Mouse (Mus musculus): Measurements from ENCODE around the gene Grb10. TPM values are rescaled to one million over a fixed set of nuclear protein-coding genes. Genes with fewer than 3 reads are reported as not detected.

Gene Grb10
- polyA plus RNA-seq, 1 experiment from 2014 or later = 116 TPM

GRCm38 (mm10) chr11:11940833-11941681, 97.4 kb downstream of the Grb10 start:
- Histone ChIP-seq H3K9ac (no peak overlapping the region), H3K27me3 (0 out of 2 replicates have a peak, but pooled peaks cover 3% of the 10 kb centered on the region), H3K36me3 (peaks cover 35% of the 10 kb centered on the region), H3K4me2 (no peak overlapping the region), H3K27ac (no peak overlapping the region), H3K4me1 (replicated peaks) (no peaks in the 10 kb centered on the region), H3K4me3 (no peak overlapping the region), H3K9me3 (no peaks in the 10 kb centered on the region)
- no peak for ATAC-seq (ENCODE audit: low FRiP score)
- WGBS = 26% methylated on average over 5 of the region's 5 CpGs

DNA sequence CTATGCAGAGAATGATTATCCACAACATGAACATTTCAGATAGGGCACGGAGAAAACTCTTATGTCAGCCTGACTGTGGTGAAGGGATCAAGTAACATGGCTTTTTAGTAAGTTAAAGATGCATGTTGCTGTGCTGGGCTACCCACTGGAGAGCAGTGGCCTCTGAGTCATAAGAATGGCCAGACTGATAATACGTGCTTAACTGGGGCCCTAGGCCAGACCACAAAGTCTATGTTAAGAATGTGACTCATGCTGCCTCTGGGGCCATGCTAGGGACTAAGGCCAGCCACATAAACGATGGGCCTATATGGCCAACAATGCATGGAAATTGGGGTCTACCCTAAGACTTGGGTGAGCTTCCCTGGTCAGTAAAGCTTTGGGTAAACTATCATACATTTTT, 98.9 kb downstream of the Grb10 start:
- H3K27ac ChIP-seq = no peak overlapping the region
- H3K4me3 ChIP-seq = no peak overlapping the region
- H3K27me3 ChIP-seq = 0 out of 2 replicates have a peak, but pooled peaks cover 4% of the 10 kb centered on the region
- WGBS = 86% methylated on average over 3 of the region's 3 CpGs
- peaks cover 39% of the 10 kb centered on the region for H3K36me3 ChIP-seq
- no peak overlapping the region for H3K9ac ChIP-seq
- no peak overlapping the region for H3K4me2 ChIP-seq
- no peaks in the 10 kb centered on the region for H3K4me1 ChIP-seq (replicated peaks)
- ATAC-seq (ENCODE audit: low FRiP score) = no peak
- no peaks in the 10 kb centered on the region for H3K9me3 ChIP-seq

DNA sequence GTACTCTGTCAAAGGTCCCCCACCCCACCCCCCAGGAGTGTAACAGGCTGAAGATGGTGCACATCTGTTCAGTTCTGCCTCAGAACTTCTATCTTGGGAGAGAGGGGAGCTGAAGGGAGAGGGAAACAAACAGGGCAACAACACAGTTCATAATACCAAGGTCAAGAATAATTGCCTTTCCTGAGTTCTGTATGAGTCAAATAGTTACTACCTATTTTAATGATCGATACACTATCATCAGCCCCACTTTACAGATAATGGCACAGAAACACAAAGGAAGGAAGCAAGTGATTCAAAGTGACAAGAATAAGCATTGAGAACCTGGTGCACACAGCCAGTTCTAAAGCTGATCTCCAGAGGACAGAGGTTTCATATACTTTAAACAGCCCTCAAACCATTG, 99.9 kb downstream of the Grb10 start:
- H3K4me2 ChIP-seq = no peak overlapping the region
- no peak for ATAC-seq (ENCODE audit: low FRiP score)
- H3K27ac ChIP-seq = no peak overlapping the region
- H3K4me3 ChIP-seq = no peak overlapping the region
- no peaks in the 10 kb centered on the region for H3K9me3 ChIP-seq
- H3K27me3 ChIP-seq = 0 out of 2 replicates have a peak, but pooled peaks cover 4% of the 10 kb centered on the region
- H3K9ac ChIP-seq = no peak overlapping the region
- 95% methylated on average over 1 of the region's 1 CpGs for WGBS
- peaks cover 41% of the 10 kb centered on the region for H3K36me3 ChIP-seq
- no peaks in the 10 kb centered on the region for H3K4me1 ChIP-seq (replicated peaks)

DNA sequence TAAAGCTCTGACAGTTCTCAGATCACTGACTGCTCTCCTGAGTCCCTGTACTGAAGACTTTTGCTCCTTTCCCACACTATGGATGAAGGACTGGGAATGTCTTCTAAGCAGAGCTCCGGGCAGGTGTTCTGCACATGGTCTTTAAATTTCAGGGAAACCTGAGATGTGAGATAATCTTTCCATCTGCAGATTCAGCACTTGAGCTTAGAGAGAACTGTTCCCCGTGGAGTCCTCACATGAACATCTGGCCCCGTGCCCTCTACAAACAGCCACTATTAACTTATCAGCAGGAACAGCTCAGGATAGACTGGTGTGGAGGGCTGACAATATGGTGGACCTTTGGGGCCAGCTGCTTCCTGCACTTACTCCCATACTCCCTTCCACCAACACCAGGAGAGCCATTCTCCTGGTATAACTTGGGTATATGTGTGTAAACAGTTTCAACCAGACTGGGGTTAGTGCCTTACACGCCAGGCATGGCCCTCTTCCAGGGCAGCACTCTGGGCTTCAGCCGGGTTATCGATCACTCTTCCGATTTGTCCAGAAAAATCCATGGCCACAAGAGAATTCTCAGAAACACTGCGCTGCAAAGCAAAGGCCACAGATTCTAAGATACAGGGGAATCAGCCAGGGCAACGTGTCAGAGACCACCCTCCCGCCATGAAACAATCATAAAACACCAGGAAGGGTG, 101.0 kb downstream of the Grb10 start:
- 0 out of 2 replicates have a peak, but pooled peaks cover 4% of the 10 kb centered on the region for H3K27me3 ChIP-seq
- H3K36me3 ChIP-seq = peaks cover 47% of the 10 kb centered on the region
- no peak overlapping the region for H3K9ac ChIP-seq
- peaks cover 1% of the 10 kb centered on the region; the same call in 1 of the 2 replicates for H3K4me1 ChIP-seq (replicated peaks)
- H3K4me3 ChIP-seq = no peak overlapping the region
- H3K27ac ChIP-seq = no peak overlapping the region
- no peaks in the 10 kb centered on the region for H3K9me3 ChIP-seq
- WGBS = 91% methylated on average over 10 of the region's 10 CpGs
- no peak for ATAC-seq (ENCODE audit: low FRiP score)
- H3K4me2 ChIP-seq = no peak overlapping the region

GRCm38 (mm10) chr11:11934808-11935207, 103.7 kb downstream of the Grb10 start:
- Histone ChIP-seq H3K4me1 (replicated peaks) (peaks cover 10% of the 10 kb centered on the region), H3K9me3 (no peaks in the 10 kb centered on the region), H3K4me3 (no peak overlapping the region), H3K4me2 (no peak overlapping the region), H3K27ac (no peak overlapping the region), H3K9ac (no peak overlapping the region), H3K36me3 (peaks cover 47% of the 10 kb centered on the region), H3K27me3 (0 out of 2 replicates have a peak, but pooled peaks cover 4% of the 10 kb centered on the region)
- WGBS = 89% methylated on average over 8 of the region's 8 CpGs
- no peak for ATAC-seq (ENCODE audit: low FRiP score)

DNA sequence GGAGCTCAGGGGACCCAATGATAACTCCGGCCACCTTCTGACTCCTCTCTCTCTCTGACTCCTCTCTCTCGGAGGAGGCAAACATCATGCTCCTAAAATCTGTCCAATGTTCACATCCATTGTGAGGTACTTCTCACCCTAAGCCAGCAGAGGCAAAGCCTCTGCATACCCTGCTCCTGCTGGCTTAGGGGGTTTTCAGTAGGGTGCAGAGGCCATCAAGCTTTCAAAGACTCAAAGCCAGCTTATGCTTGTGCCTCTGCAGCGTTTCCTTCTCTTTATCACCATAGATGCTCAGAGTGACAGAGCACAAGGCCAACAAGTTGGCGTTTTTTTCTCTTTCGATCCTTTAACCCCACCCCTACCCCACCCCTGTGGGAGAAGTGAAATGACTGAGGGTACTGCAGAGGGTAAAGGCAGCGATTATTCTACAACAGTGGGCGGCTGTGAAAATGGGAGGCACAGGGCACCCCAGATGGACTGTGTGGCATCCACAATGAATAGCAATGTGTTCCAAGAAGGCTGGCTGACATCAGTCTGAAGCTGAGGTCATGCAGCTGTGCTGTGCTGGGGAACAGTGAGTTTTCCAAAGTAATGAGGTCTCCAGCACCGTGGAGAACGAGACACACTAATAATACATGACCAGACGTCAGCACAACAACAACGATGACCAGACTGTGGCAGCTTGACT, 106.2 kb downstream of the Grb10 start:
- 0 out of 2 replicates have a peak, but pooled peaks cover 4% of the 10 kb centered on the region for H3K27me3 ChIP-seq
- ATAC-seq (ENCODE audit: low FRiP score) = peak; percentile 62
- peak overlapping the region; percentile 30; the same call in 1 of the 2 replicates for H3K27ac ChIP-seq
- H3K9me3 ChIP-seq = no peaks in the 10 kb centered on the region
- H3K9ac ChIP-seq = no peak overlapping the region
- no peak overlapping the region for H3K4me2 ChIP-seq
- H3K4me3 ChIP-seq = no peak overlapping the region
- WGBS = 42% methylated on average over 11 of the region's 11 CpGs
- H3K36me3 ChIP-seq = peaks cover 34% of the 10 kb centered on the region
- H3K4me1 ChIP-seq (replicated peaks) = peaks cover 10% of the 10 kb centered on the region

GRCm38 (mm10) chr11:11931688-11932087, 106.8 kb downstream of the Grb10 start:
- Histone ChIP-seq H3K27me3 (0 out of 2 replicates have a peak, but pooled peaks cover 4% of the 10 kb centered on the region), H3K4me2 (no peak overlapping the region), H3K9ac (no peak overlapping the region)

GRCm38 (mm10) chr11:11930527-11930926, 108.0 kb downstream of the Grb10 start:
- H3K4me1 ChIP-seq (replicated peaks) = peaks cover 10% of the 10 kb centered on the region
- peaks cover 17% of the 10 kb centered on the region for H3K36me3 ChIP-seq
- WGBS = 91% methylated on average over 11 of the region's 11 CpGs
- H3K9ac ChIP-seq = no peak overlapping the region
- H3K4me3 ChIP-seq = no peak overlapping the region
- H3K27me3 ChIP-seq = no peaks in the 10 kb centered on the region
- no peaks in the 10 kb centered on the region for H3K9me3 ChIP-seq
- H3K27ac ChIP-seq = no peak overlapping the region
- H3K4me2 ChIP-seq = no peak overlapping the region
- no peak for ATAC-seq (ENCODE audit: low FRiP score)

More at GRCm38 (mm10) chr11:11931688-11932087, 106.8 kb downstream of the Grb10 start:
- ATAC-seq (ENCODE audit: low FRiP score) = no peak
- peaks cover 29% of the 10 kb centered on the region for H3K36me3 ChIP-seq
- peaks cover 10% of the 10 kb centered on the region for H3K4me1 ChIP-seq (replicated peaks)
- H3K9me3 ChIP-seq = no peaks in the 10 kb centered on the region
- no peak overlapping the region for H3K4me3 ChIP-seq
- WGBS = 45% methylated on average over 5 of the region's 5 CpGs
- H3K27ac ChIP-seq = 0 out of 2 replicates have a peak overlapping the region, but pooled peaks have one; percentile 30

GRCm38 (mm10) chr11:11929059-11929458, 109.4 kb downstream of the Grb10 start:
- H3K9me3 ChIP-seq = no peaks in the 10 kb centered on the region
- no peak overlapping the region for H3K4me3 ChIP-seq
- H3K27ac ChIP-seq = no peak overlapping the region
- H3K9ac ChIP-seq = no peak overlapping the region
- ATAC-seq (ENCODE audit: low FRiP score) = no peak
- H3K27me3 ChIP-seq = no peaks in the 10 kb centered on the region
- no peak overlapping the region for H3K4me2 ChIP-seq
- H3K36me3 ChIP-seq = peaks cover 10% of the 10 kb centered on the region
- peaks cover 10% of the 10 kb centered on the region for H3K4me1 ChIP-seq (replicated peaks)
- WGBS = 90% methylated on average over 3 of the region's 3 CpGs

DNA sequence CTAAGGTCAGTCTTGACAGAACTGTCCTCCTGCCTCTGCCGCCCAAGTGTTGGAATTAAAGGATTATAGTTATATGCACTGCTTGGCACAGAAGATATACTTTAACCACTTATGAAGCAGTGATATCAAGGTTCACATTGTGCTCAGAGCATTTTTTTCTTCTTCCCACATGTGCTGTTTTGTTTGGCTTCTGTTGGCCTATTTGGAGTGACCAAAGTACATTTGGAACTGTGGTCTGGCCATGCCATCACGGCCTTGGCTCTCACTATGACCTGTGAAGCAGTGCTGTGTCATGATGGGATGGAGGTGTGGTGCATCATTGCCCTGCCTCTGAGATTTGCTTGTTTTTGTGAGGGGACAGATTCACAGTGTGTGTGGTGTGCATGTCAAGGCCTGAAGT, 109.9 kb downstream of the Grb10 start:
- H3K36me3 ChIP-seq = peaks cover 7% of the 10 kb centered on the region
- ATAC-seq (ENCODE audit: low FRiP score) = no peak
- no peak overlapping the region for H3K27ac ChIP-seq
- H3K9ac ChIP-seq = no peak overlapping the region
- no peak overlapping the region for H3K4me2 ChIP-seq
- 91% methylated on average over 2 of the region's 2 CpGs for WGBS
- peaks cover 10% of the 10 kb centered on the region for H3K4me1 ChIP-seq (replicated peaks)
- no peak overlapping the region for H3K4me3 ChIP-seq
- no peaks in the 10 kb centered on the region for H3K27me3 ChIP-seq
- no peaks in the 10 kb centered on the region for H3K9me3 ChIP-seq

DNA sequence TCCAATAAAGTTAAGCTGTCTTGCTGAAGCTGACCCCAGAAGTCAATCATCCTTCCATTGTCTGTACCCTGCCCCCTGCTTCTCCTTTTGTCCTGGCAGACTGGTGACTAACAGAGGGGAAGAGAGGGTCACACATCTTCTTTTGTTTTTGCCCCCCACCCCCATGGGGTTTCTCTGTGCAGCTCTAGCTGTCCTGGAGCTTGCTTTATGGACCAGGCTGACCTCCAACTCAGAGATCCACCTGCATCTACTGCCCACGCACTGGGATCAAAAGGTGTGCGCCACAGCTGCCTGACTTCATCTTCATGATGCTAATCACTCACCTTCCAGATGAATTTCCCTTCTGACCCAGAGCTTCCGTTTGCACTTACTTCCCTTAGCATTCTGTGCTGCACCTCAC, 114.6 kb downstream of the Grb10 start:
- H3K36me3 ChIP-seq = no peaks in the 10 kb centered on the region
- H3K4me3 ChIP-seq = no peak overlapping the region
- ATAC-seq (ENCODE audit: low FRiP score) = no peak
- no peak overlapping the region for H3K4me2 ChIP-seq
- WGBS = 32% methylated on average over 3 of the region's 3 CpGs
- no peak overlapping the region for H3K9ac ChIP-seq
- H3K27me3 ChIP-seq = no peaks in the 10 kb centered on the region
- H3K4me1 ChIP-seq (replicated peaks) = no peaks in the 10 kb centered on the region
- no peak overlapping the region for H3K27ac ChIP-seq
- H3K9me3 ChIP-seq = no peaks in the 10 kb centered on the region

GRCm38 (mm10) chr11:11923345-11923744, 115.1 kb downstream of the Grb10 start:
- Histone ChIP-seq H3K9me3 (no peaks in the 10 kb centered on the region), H3K27me3 (no peaks in the 10 kb centered on the region), H3K4me3 (no peak overlapping the region), H3K4me2 (no peak overlapping the region), H3K27ac (no peak overlapping the region), H3K36me3 (no peaks in the 10 kb centered on the region), H3K9ac (no peak overlapping the region), H3K4me1 (replicated peaks) (no peaks in the 10 kb centered on the region)
- no peak for ATAC-seq (ENCODE audit: low FRiP score)
- WGBS = 82% methylated on average over 3 of the region's 3 CpGs
